Mouse (Mus musculus): Measurements from ENCODE around the gene Tpst1.

- TF ChIP-seq POLR2A (IDR thresholded peaks at IDR 0.05; ENCODE audit: extremely low read depth, insufficient read depth, low read length) (no peak), CTCF (IDR thresholded peaks at IDR 0.05; ENCODE audit: low read depth, low read length) (no peak)
These were observed 72.8 kb downstream of the Tpst1 start for GRCm38 (mm10) chr5:130145961-130146360.
